Mouse (Mus musculus): ENCODE measurements around the gene Nfrkb. TPM values are rescaled to one million over a fixed set of nuclear protein-coding genes. Genes with fewer than 3 reads are reported as not detected.

The Nfrkb gene
- total RNA-seq, 2 experiments from 2014 or later = 31.4 to 33.6 TPM

GRCm38 (mm10) chr9:31463190-31463589 lies 77.2 kb downstream of the Nfrkb start:
- no peak for TF ChIP-seq CTCF (IDR thresholded peaks at IDR 0.05)
- no peak overlapping the region for H3K27ac ChIP-seq
- intact Hi-C loops (cut with DNase I) = no loop called here
- no peak for DNase-seq (ENCODE audit: extremely low spot score in 1 of 2, low spot score in 2 of 2)
- no peak overlapping the region for H3K4me3 ChIP-seq

DNA sequence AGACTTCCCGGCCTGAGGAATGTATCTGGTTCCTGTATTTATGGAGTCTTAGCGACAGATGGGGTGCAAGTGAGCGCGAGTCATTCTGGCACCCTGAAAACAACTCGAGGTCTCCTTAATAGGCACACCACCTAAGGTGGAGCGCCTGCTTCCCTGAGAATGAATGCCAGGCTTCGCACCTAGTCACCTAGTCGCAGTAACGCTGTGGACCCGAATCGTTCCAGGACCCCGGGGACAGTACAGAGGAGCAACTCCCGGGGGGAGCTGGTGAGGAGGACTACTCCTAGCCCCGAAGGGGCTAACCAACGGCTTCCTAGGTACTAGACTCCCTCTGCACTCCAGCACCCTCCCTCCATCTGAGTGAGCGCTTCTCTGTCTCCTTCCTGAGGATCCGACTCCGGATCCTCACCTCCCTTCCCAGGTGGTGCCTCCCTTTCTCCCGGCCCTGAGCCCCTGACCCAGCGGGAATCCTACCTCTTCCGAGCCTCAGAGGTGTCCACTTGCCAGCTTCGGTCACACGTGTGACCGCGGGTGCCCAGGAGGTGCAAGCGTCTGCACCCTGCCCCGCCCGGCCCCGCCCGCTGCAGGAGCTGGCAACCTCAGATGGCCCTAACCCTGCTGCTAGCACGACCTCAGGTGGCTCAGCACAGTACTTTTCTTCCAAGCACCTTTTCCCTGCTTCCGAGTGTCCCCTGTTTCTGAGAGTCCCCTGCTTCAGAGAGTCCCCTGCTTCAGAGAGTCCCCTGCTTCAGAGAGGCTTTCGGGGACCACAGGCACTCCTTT lies 77.9 kb downstream of the Nfrkb start, which contains the start of gene Tmem45b:
TSS of gene Tmem45b (minus strand) at position 771 of the 783 bp plus-strand sequence.
- H3K27ac ChIP-seq = no peak within 1 kb of the TSS
- intact Hi-C loops (cut with DNase I) = no loop called here
- no peak for DNase-seq (ENCODE audit: extremely low spot score in 1 of 2, low spot score in 2 of 2)
- no peak for TF ChIP-seq CTCF (IDR thresholded peaks at IDR 0.05)
- no peak within 1 kb of the TSS for H3K4me3 ChIP-seq

Other genes with a start within 250 kb of the Nfrkb start
- gene Aplp2, start 174.4 kb upstream of the Nfrkb start, total RNA-seq (2021) = 100 to 1,000 TPM; 568 to 604 TPM
- gene Prdm10, start 105.7 kb upstream of the Nfrkb start, total RNA-seq (2021) = 10 to 100 TPM; 23.1 to 24.5 TPM
- not detected for gene Tmem45b, start 78.3 kb downstream of the Nfrkb start, total RNA-seq (2021)

Measured in left cerebral cortex, adult 2 months (tissue).